Mouse (Mus musculus) cerebellum, postnatal 14 days (tissue): ENCODE measurements around the gene Chmp2b.

Experiments
- DNase-seq, 2 experiments: peaks; one replicate each; pipeline ENCODE4 v3.0.0; 2021; ENCODE audit warnings: mixed read lengths in 2 of 2

Gene Chmp2b

GRCm38 (mm10) chr16:65526004-65526403 lies 36.5 kb downstream of the Chmp2b start:
- DNase-seq, result no peak

DNA sequence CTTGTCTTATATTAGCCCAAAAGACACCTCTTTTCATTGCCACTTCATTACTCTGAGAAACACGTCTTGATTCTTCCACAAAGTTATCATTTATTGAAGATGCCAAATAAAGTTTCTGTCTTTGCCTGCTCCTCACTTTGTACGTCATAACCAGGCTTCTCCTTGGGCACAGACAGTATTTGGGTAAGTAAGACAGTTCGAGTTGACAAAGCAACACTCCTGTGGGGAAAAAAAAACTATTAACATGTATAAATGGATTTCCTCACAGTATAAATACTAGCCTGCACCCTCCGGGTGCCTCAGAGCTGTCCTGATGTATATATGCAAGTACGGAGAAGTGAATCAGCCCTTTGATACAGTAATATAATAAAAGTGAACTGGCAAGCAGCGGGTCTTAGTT lies 42.3 kb downstream of the Chmp2b start, which contains the start of gene Pou1f1:
Gene Pou1f1 (plus strand): TSS at position 301 of the 400 bp plus-strand sequence.
- DNase-seq, result no peak

DNA sequence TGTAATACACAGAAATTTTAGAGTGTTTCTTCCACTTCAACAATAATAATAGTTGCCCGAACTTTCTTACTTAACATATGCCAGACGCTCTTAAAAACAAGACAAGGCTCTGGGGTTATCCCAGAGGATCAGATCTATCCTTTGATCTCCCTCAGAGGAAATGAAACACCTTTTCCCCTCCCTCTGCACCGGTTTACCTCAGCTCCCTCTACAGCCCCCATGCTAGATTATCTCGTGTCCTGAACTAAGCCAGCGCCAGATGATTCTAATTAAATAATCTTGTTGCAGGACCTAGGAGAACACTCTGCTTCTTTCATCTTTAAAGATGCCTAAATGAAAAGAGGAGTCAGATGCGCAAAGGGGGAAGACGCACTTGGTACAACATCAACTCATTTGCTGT lies 48.3 kb downstream of the Chmp2b start:
- no peak for DNase-seq

GRCm38 (mm10) chr16:65497049-65497448 lies 65.5 kb downstream of the Chmp2b start:
- DNase-seq, result peak; percentile 55 to 56

DNA sequence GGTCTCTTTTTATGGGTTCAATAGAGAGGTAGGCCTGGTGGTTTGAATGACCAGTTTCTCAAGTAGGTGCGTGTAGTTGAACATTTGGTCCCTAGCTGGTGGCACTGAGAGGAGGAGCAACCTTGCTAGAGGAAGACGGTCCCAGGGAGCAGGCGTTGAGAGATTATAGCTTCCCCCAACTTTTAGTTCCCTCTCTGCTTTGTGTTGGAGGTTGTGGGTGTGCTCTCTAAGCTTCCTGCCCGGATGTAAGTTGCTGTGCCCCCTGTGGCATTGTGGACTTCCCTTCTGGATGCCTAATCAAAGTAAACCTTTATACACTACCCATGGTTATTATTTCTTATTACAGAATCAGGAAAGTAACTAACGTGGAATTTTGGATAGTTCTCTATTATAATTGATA lies 66.5 kb downstream of the Chmp2b start:
- no peak for DNase-seq
